Mouse (Mus musculus): ENCODE results near the gene Rtn4r. TPM values are rescaled to one million over a fixed set of nuclear protein-coding genes. Genes with fewer than 3 reads are reported as not detected.

Rtn4r gene
- polyA plus RNA-seq, 1 experiment from 2014 or later, result 13.4 TPM

GRCm38 (mm10) chr16:18161190-18161589 is 33.7 kb downstream of the Rtn4r start:
- WGBS, result 68% methylated on average over 1 of the region's 1 CpGs
- ATAC-seq, result no peak
- no peak overlapping the region for H3K9ac ChIP-seq (replicated peaks)
- no peak overlapping the region for H3K4me3 ChIP-seq (replicated peaks)
- no peaks in the 10 kb centered on the region for H3K27me3 ChIP-seq
- peaks cover 64% of the 10 kb centered on the region for H3K4me1 ChIP-seq (replicated peaks)
- H3K36me3 ChIP-seq, result no peaks in the 10 kb centered on the region
- no peak overlapping the region for H3K27ac ChIP-seq
- no peak overlapping the region for H3K4me2 ChIP-seq (replicated peaks)
- H3K9me3 ChIP-seq, result no peaks in the 10 kb centered on the region

- H3K4me1 ChIP-seq (replicated peaks), result peaks cover 59% of the 10 kb centered on the region
- H3K4me2 ChIP-seq (replicated peaks), result no peak overlapping the region; the same call in 1 of the 2 replicates
- peak overlapping the region; percentile 35; the same call in 1 of the 2 replicates for H3K27ac ChIP-seq
- H3K9ac ChIP-seq (replicated peaks), result 0 out of 2 replicates have a peak overlapping the region, but pooled peaks have one; percentile 28
- no peak overlapping the region for H3K4me3 ChIP-seq (replicated peaks)
- no peaks in the 10 kb centered on the region for H3K27me3 ChIP-seq
- peak; percentile 55 for ATAC-seq
- H3K36me3 ChIP-seq, result no peaks in the 10 kb centered on the region
- no peaks in the 10 kb centered on the region for H3K9me3 ChIP-seq
- WGBS, result 18% methylated on average over 2 of the region's 2 CpGs
Observed at GRCm38 (mm10) chr16:18164642-18165238, 37.3 kb downstream of the Rtn4r start.

GRCm38 (mm10) chr16:18166613-18167190 is 39.3 kb downstream of the Rtn4r start:
- Histone ChIP-seq H3K4me2 (replicated peaks) (no peak overlapping the region), H3K27ac (no peak overlapping the region), H3K27me3 (no peaks in the 10 kb centered on the region), H3K36me3 (no peaks in the 10 kb centered on the region), H3K4me1 (replicated peaks) (peaks cover 40% of the 10 kb centered on the region), H3K9me3 (no peaks in the 10 kb centered on the region), H3K4me3 (replicated peaks) (no peak overlapping the region), H3K9ac (replicated peaks) (no peak overlapping the region)
- WGBS, result 74% methylated on average over 6 of the region's 6 CpGs
- no peak for ATAC-seq

GRCm38 (mm10) chr16:18169156-18169555 is 41.7 kb downstream of the Rtn4r start:
- Histone ChIP-seq H3K27ac (no peak overlapping the region), H3K4me2 (replicated peaks) (no peak overlapping the region), H3K36me3 (no peaks in the 10 kb centered on the region), H3K9me3 (no peaks in the 10 kb centered on the region), H3K9ac (replicated peaks) (no peak overlapping the region), H3K27me3 (no peaks in the 10 kb centered on the region), H3K4me3 (replicated peaks) (no peak overlapping the region), H3K4me1 (replicated peaks) (peaks cover 41% of the 10 kb centered on the region)
- WGBS, result 80% methylated on average over 5 of the region's 5 CpGs
- no peak for ATAC-seq

- 85% methylated on average over 3 of the region's 3 CpGs for WGBS
- peaks cover 35% of the 10 kb centered on the region for H3K4me1 ChIP-seq (replicated peaks)
- H3K4me3 ChIP-seq (replicated peaks), result no peak overlapping the region
- H3K27ac ChIP-seq, result no peak overlapping the region
- ATAC-seq, result no peak
- no peaks in the 10 kb centered on the region for H3K27me3 ChIP-seq
- no peak overlapping the region for H3K4me2 ChIP-seq (replicated peaks)
- no peaks in the 10 kb centered on the region for H3K9me3 ChIP-seq
- H3K36me3 ChIP-seq, result no peaks in the 10 kb centered on the region
- H3K9ac ChIP-seq (replicated peaks), result no peak overlapping the region
Observed at GRCm38 (mm10) chr16:18169776-18170175, 42.3 kb downstream of the Rtn4r start.

- Histone ChIP-seq H3K4me3 (replicated peaks) (no peak overlapping the region), H3K9ac (replicated peaks) (no peak overlapping the region), H3K4me1 (replicated peaks) (peaks cover 14% of the 10 kb centered on the region), H3K27me3 (no peaks in the 10 kb centered on the region), H3K27ac (no peak overlapping the region), H3K4me2 (replicated peaks) (no peak overlapping the region), H3K36me3 (no peaks in the 10 kb centered on the region), H3K9me3 (no peaks in the 10 kb centered on the region)
- WGBS, result 10% methylated on average over 7 of the region's 7 CpGs
- ATAC-seq, result peak; percentile 52
Observed at GRCm38 (mm10) chr16:18172266-18172855, 44.9 kb downstream of the Rtn4r start.

- peak; percentile 29; the same call in 1 of the 2 replicates for ATAC-seq
- H3K27ac ChIP-seq, result no peak overlapping the region
- no peak overlapping the region for H3K4me3 ChIP-seq (replicated peaks)
- no peaks in the 10 kb centered on the region for H3K9me3 ChIP-seq
- peaks cover 14% of the 10 kb centered on the region for H3K4me1 ChIP-seq (replicated peaks)
- H3K36me3 ChIP-seq, result no peaks in the 10 kb centered on the region
- no peaks in the 10 kb centered on the region; the same call in 1 of the 2 replicates for H3K27me3 ChIP-seq
- H3K9ac ChIP-seq (replicated peaks), result 0 out of 2 replicates have a peak overlapping the region, but pooled peaks have one; percentile 14
- 81% methylated on average over 9 of the region's 9 CpGs for WGBS
- no peak overlapping the region for H3K4me2 ChIP-seq (replicated peaks)
Observed at GRCm38 (mm10) chr16:18173231-18173630, 45.8 kb downstream of the Rtn4r start.

- WGBS, result 59% methylated on average over 11 of the region's 11 CpGs
Observed at GRCm38 (mm10) chr16:18173788-18174187, 46.3 kb downstream of the Rtn4r start.

GRCm38 (mm10) chr16:18175817-18176541 is 48.5 kb downstream of the Rtn4r start:
- H3K36me3 ChIP-seq, result no peaks in the 10 kb centered on the region
- no peak overlapping the region for H3K4me3 ChIP-seq (replicated peaks)
- 61% methylated on average over 6 of the region's 6 CpGs for WGBS
- H3K27me3 ChIP-seq, result no peaks in the 10 kb centered on the region; the same call in 1 of the 2 replicates
- H3K4me2 ChIP-seq (replicated peaks), result no peak overlapping the region
- no peaks in the 10 kb centered on the region for H3K9me3 ChIP-seq
- no peak for ATAC-seq
- no peak overlapping the region for H3K27ac ChIP-seq
- peaks cover 15% of the 10 kb centered on the region for H3K4me1 ChIP-seq (replicated peaks)
- 0 out of 2 replicates have a peak overlapping the region, but pooled peaks have one; percentile 4 for H3K9ac ChIP-seq (replicated peaks)

More at GRCm38 (mm10) chr16:18173788-18174187, 46.3 kb downstream of the Rtn4r start:
- Histone ChIP-seq H3K27ac (no peak overlapping the region), H3K27me3 (no peaks in the 10 kb centered on the region; the same call in 1 of the 2 replicates), H3K36me3 (no peaks in the 10 kb centered on the region), H3K4me1 (replicated peaks) (peaks cover 14% of the 10 kb centered on the region), H3K4me2 (replicated peaks) (no peak overlapping the region), H3K4me3 (replicated peaks) (no peak overlapping the region), H3K9ac (replicated peaks) (0 out of 2 replicates have a peak overlapping the region, but pooled peaks have one; percentile 14), H3K9me3 (no peaks in the 10 kb centered on the region)
- no peak for ATAC-seq

GRCm38 (mm10) chr16:18176758-18177157 is 49.3 kb downstream of the Rtn4r start:
- ATAC-seq, result no peak
- Histone ChIP-seq H3K9me3 (no peaks in the 10 kb centered on the region), H3K9ac (replicated peaks) (no peak overlapping the region), H3K4me1 (replicated peaks) (peaks cover 21% of the 10 kb centered on the region), H3K36me3 (no peaks in the 10 kb centered on the region), H3K4me3 (replicated peaks) (no peak overlapping the region), H3K4me2 (replicated peaks) (no peak overlapping the region), H3K27me3 (no peaks in the 10 kb centered on the region; the same call in 1 of the 2 replicates), H3K27ac (no peak overlapping the region)
- WGBS, result 82% methylated on average over 4 of the region's 4 CpGs

GRCm38 (mm10) chr16:18179591-18179990 is 52.1 kb downstream of the Rtn4r start:
- H3K4me2 ChIP-seq (replicated peaks), result no peak overlapping the region

More at GRCm38 (mm10) chr16:18179591-18179990, 52.1 kb downstream of the Rtn4r start:
- 8% methylated on average over 2 of the region's 2 CpGs for WGBS
- Histone ChIP-seq H3K9me3 (no peaks in the 10 kb centered on the region), H3K27me3 (no peaks in the 10 kb centered on the region; the same call in 1 of the 2 replicates), H3K4me1 (replicated peaks) (peaks cover 7% of the 10 kb centered on the region; the same call in 1 of the 2 replicates), H3K36me3 (no peaks in the 10 kb centered on the region), H3K27ac (no peak overlapping the region), H3K4me3 (replicated peaks) (no peak overlapping the region), H3K9ac (replicated peaks) (no peak overlapping the region)
- no peak for ATAC-seq

Measured in midbrain, embryonic 13.5 days (tissue).